Mouse (Mus musculus) small intestine, adult 2 months (tissue): ENCODE measurements around the gene Nuf2.

Experiments used
- CTCF ChIP-seq: fragments of 200-500 bp; IDR thresholded peaks from 2 replicates; pipeline ENCODE4 v1.5.1; 2012; ENCODE audit warnings: low read depth, mild to moderate bottlenecking, control low read depth, inconsistent platforms, low read length, moderate library complexity, mixed read lengths; ENCODE audit not compliant: insufficient replicate concordance, insufficient read length; ENCODE audit errors: extremely low read depth
- POLR2A ChIP-seq: fragments of 200-500 bp; IDR thresholded peaks from 2 replicates; pipeline ENCODE4 v1.6.1; 2012; ENCODE audit warnings: low read depth, mild to moderate bottlenecking, control low read depth, inconsistent platforms, low read length, moderate library complexity

GRCm38 (mm10) chr1:169471185-169471584 is 60.1 kb downstream of the Nuf2 start:
- TF ChIP-seq CTCF (no peak), POLR2A (no peak)
